Mouse (Mus musculus) liver, embryonic 11.5 days (tissue): Measurements from ENCODE around the gene Rxfp2. TPM values are rescaled to one million over a fixed set of nuclear protein-coding genes. Genes with fewer than 3 reads are reported as not detected.
A peak's percentile ranks its signal among the peaks of the same experiment; 100 is the strongest.

Experiments used
- ATAC-seq: fragments of 200-750 bp; cut with Nextera tagmentation; replicated peaks from 2 replicates; pipeline ENCODE4 v1.8.0; 2017; ENCODE audit warnings: moderate number of reproducible peaks, mild to moderate bottlenecking, moderate TSS enrichment, moderate library complexity; ENCODE audit not compliant: low FRiP score
- DNase-seq: peaks from one replicate; pipeline ENCODE4 v3.0.0-alpha.2; 2017; ENCODE audit warnings: low spot score
- H3K27ac ChIP-seq: fragments of 300-500 bp; sonication (generic); 2 replicates; pipeline ENCODE4 v1.5.1; 2014; ENCODE audit warnings: mild to moderate bottlenecking, low read depth, low read length, control low read depth
- H3K27me3 ChIP-seq: fragments of 300-500 bp; sonication (generic); replicated peaks from 2 replicates; pipeline ENCODE4 v1.6.1; 2014; ENCODE audit warnings: low read length, mixed read lengths; ENCODE audit not compliant: control insufficient read depth, insufficient read depth
- H3K36me3 ChIP-seq: fragments of 300-500 bp; sonication (generic); 2 replicates; pipeline ENCODE4 v1.6.1; 2014; ENCODE audit warnings: mild to moderate bottlenecking, low read length, moderate library complexity, mixed read lengths; ENCODE audit not compliant: control insufficient read depth, insufficient read depth
- H3K4me1 ChIP-seq: fragments of 300-500 bp; sonication (generic); replicated peaks from 2 replicates; pipeline ENCODE4 v1.6.1; 2014; ENCODE audit warnings: low read length, mixed read lengths; ENCODE audit not compliant: control insufficient read depth, insufficient read depth
- H3K4me2 ChIP-seq: fragments of 300-500 bp; sonication (generic); 2 replicates; pipeline ENCODE4 v1.6.1; 2014; ENCODE audit warnings: mild to moderate bottlenecking, control low read depth, moderate library complexity
- H3K4me3 ChIP-seq: fragments of 300-500 bp; sonication (generic); 2 replicates; pipeline ENCODE4 v1.5.1; 2014; ENCODE audit warnings: low read depth, low read length, control low read depth
- H3K9ac ChIP-seq: fragments of 300-500 bp; sonication (generic); 2 replicates; pipeline ENCODE4 v1.6.1; 2014; ENCODE audit warnings: low read depth, low read length, control low read depth
- H3K9me3 ChIP-seq: fragments of 300-500 bp; sonication (generic); 2 replicates; pipeline ENCODE4 v1.6.1; 2016; ENCODE audit warnings: low read length, inconsistent platforms, mixed read lengths; ENCODE audit not compliant: control insufficient read depth
- WGBS: fragments of 180-500 bp; shearing (Covaris S2); extraction: QIAGEN DNeasy Blood & Tissue Kit; methylation state at CpG from one replicate; pipeline ENCODE4 v1.1.7; 2014; 5-methylcytosine and 5-hydroxymethylcytosine counted together
- polyA plus RNA-seq: library from polyadenylated mRNA; unstranded; fragments of >200 nt; fragmentation: Nextera tagmentation; extraction: Ambion mirVana; gene quantifications from 2 replicates; pipeline ENCODE4 v1.2.1, GENCODE M21; 2014

Gene Rxfp2
- polyA plus RNA-seq, 1 experiment from 2014 or later, result 1.0 TPM

DNA sequence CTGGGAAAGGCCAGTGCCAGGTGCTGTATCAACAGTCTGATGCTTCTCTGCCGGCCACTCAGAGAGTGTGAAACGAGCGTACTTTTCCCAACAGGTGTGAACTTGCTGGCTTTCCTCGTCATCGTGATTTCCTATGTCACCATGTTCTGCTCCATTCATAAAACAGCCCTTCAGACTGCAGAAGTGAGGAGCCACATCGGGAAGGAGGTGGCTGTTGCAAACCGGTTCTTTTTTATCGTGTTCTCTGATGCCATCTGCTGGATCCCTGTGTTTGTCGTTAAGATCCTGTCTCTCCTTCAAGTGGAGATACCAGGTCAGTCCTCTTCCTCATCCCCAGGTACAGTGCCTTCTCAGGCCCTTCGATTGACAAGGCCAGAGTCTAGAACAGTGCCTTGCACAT is 51.6 kb downstream of the Rxfp2 start:
- ATAC-seq, result no peak

DNA sequence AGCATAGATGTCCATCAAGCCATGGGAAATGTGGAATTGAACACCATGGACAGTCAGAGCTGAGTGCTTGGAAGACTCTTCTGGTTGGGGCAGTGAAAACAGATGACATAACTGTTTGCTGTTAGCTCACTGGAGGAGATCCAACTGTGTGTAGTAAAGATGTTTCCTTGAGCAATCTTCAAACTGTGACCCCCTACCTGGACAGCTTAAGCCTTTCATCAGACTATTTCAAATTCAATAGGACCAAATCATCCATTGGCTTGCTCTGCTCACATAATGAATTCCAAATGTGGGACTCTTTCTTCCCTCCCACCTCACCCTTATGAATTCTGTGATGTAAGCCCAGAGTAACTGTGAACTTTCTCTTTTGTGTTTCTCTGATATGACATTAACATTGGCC is 53.3 kb downstream of the Rxfp2 start:
- H3K4me3 ChIP-seq, result no peak overlapping the region
- no peak overlapping the region for H3K27ac ChIP-seq
- no peaks in the 10 kb centered on the region for H3K27me3 ChIP-seq
- H3K4me1 ChIP-seq, result no peaks in the 10 kb centered on the region
- no peaks in the 10 kb centered on the region for H3K36me3 ChIP-seq
- no peak for ATAC-seq
- H3K4me2 ChIP-seq, result no peak overlapping the region
- no peaks in the 10 kb centered on the region for H3K9me3 ChIP-seq
- H3K9ac ChIP-seq, result no peak overlapping the region
- DNase-seq, result no peak

More for the DNA sequence above, 51.6 kb downstream of the Rxfp2 start:
- H3K4me2 ChIP-seq, result no peak overlapping the region
- H3K4me1 ChIP-seq, result no peaks in the 10 kb centered on the region
- H3K27me3 ChIP-seq, result no peaks in the 10 kb centered on the region
- H3K9ac ChIP-seq, result no peak overlapping the region
- no peak for DNase-seq
- no peaks in the 10 kb centered on the region for H3K36me3 ChIP-seq
- 25% methylated on average over 10 of the region's 10 CpGs for WGBS
- H3K4me3 ChIP-seq, result no peak overlapping the region
- H3K27ac ChIP-seq, result no peak overlapping the region
- H3K9me3 ChIP-seq, result no peaks in the 10 kb centered on the region

DNA sequence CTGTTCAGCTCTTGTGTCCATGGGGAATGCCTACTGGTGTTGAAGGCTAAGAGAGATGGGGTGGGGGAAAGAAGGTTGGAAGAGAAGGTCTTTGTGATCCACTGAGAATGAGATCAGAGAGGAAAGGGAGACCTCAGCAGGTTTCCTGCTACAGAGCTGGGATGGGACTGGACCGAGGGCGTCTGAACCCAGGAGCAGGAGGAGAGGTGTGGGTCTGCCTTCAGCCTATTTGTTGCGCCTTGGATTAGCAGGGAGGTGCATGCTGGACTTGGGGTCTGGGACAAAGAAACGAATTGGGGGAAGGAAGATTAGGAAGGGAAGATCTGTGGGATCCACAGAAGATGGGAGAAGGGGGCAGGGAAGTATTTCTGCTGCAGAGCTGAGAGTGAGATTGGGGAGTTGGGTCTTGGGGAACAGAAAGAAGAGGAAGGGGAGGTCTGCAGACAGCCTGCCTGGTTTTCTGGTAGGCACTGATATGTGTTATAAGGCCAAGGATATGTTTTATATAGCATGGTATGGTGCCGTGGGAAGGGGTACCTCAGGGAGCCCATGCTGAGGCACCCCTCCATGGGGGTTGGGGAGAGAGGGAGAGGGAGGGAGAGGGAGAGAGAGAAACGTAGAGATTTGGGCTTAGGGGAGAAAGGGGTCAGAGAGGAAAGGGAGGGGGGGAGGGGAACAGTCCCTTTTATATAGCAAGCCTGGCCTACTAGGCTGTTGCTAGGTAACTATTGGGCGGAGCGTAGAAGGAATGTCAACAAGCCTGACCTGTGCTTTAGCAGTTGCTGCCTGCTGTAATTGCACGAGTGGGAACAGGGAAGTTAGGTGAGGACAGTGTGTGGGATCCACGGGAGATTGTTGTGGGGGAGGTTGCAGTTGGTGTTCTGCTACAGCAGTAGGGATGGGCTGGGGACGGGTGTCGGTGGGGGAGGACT is 61.7 kb downstream of the Rxfp2 start:
- H3K9me3 ChIP-seq, result no peaks in the 10 kb centered on the region
- H3K4me1 ChIP-seq, result no peaks in the 10 kb centered on the region
- no peak overlapping the region for H3K9ac ChIP-seq
- 29% methylated on average over 12 of the region's 12 CpGs for WGBS
- no peak; the same call in 1 of the 2 replicates for ATAC-seq
- no peak overlapping the region for H3K27ac ChIP-seq
- no peak overlapping the region for H3K4me3 ChIP-seq
- no peaks in the 10 kb centered on the region for H3K27me3 ChIP-seq
- peak; percentile 40 for DNase-seq
- H3K36me3 ChIP-seq, result no peaks in the 10 kb centered on the region
- peak overlapping the region; percentile 29; the same call in 1 of the 2 replicates for H3K4me2 ChIP-seq

DNA sequence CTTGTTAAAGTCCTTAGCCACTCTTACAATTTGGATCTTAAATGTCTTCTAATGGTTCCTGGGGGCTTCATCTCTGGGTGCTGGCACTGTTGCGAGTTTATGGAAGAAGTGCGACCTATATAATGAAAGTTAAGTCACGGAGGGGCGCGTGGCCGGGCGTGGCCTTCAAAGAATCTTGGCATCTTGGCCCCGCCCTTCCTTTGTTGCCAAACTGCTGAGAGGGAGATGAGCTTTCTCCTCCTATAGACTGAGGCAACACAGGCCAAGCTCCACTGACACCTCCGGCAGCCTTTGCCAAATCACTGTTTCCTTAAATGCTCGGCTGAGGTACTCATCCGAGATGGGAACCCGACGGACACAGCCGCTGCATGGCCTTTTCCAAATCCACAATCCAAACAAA is 64.2 kb downstream of the Rxfp2 start:
- Histone ChIP-seq H3K9me3 (no peaks in the 10 kb centered on the region), H3K27me3 (no peaks in the 10 kb centered on the region), H3K27ac (no peak overlapping the region), H3K4me3 (no peak overlapping the region), H3K9ac (no peak overlapping the region), H3K36me3 (no peaks in the 10 kb centered on the region), H3K4me1 (no peaks in the 10 kb centered on the region), H3K4me2 (no peak overlapping the region)
- 74% methylated on average over 14 of the region's 14 CpGs for WGBS
- DNase-seq, result no peak
- no peak for ATAC-seq

DNA sequence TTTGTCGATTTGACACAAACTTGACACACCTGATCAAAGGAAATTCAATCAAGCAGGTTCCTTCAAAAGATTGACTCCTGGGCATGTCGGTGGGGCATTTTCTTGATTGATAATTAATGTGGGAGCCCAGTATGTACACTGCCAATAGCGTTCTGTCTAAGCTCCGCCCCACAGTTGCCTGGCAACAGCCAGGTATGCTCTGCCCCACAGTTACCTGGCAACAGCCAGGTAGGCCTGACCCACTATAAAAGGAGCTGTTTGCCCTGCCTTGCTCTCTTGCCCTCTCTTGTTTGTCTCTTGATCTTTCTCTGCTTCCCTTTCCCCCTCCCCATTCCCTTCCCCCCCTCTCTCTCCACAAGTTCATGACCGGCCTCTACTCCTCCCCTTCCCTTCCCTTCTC is 64.7 kb downstream of the Rxfp2 start:
- no peaks in the 10 kb centered on the region for H3K4me1 ChIP-seq
- H3K27ac ChIP-seq, result no peak overlapping the region
- H3K4me2 ChIP-seq, result no peak overlapping the region
- no peak for DNase-seq
- no peak overlapping the region for H3K9ac ChIP-seq
- no peaks in the 10 kb centered on the region for H3K27me3 ChIP-seq
- no peak for ATAC-seq
- H3K4me3 ChIP-seq, result no peak overlapping the region
- WGBS, result 48% methylated on average over 5 of the region's 5 CpGs
- no peaks in the 10 kb centered on the region for H3K9me3 ChIP-seq
- no peaks in the 10 kb centered on the region for H3K36me3 ChIP-seq

DNA sequence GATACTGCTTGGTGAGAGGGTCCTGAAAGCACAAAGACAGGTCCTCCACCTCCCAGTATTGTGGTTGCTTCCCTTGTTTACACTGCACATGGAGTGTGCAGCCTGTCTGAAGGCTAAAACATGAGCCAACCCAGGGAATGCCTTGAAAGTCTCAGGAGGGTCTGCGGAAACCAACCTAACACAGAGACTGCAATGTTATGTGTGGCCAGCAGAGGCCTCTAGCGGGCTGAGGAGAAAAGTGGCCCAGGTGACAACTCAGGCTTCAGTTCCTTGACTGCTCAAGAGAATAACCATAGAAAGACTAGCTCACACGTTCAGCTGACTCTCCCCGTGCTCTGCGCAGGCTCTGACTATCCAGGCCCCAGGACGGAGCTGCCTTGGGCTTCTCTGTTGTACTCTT is 79.1 kb downstream of the Rxfp2 start:
- no peaks in the 10 kb centered on the region for H3K9me3 ChIP-seq
- H3K4me1 ChIP-seq, result no peaks in the 10 kb centered on the region
- no peak overlapping the region for H3K4me3 ChIP-seq
- H3K36me3 ChIP-seq, result no peaks in the 10 kb centered on the region
- peaks cover 3% of the 10 kb centered on the region; the same call in 1 of the 2 replicates for H3K27me3 ChIP-seq
- no peak overlapping the region for H3K9ac ChIP-seq
- no peak overlapping the region for H3K27ac ChIP-seq
- no peak for DNase-seq
- no peak overlapping the region for H3K4me2 ChIP-seq
- WGBS, result 11% methylated on average over 6 of the region's 6 CpGs
- ATAC-seq, result peak; percentile 29; the same call in 1 of the 2 replicates

DNA sequence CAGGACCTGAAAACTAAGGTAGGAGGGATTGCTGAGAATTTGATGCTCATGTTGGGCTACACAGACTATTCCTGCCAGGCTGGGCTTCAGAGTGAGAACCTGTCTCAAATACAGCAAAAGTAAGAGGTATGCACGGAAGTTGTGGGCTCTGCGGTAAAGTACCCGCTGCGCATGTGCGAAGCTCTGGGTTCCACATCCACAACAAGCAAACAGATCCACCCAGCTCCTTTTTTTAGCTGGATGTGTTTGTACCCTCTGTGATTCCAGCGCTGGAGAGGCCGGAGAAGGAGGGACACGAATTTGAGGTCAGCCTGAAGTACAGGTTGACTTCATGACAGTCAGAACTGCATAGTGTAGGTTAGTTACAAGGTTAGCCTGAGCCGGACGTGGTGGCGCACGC is 80.3 kb downstream of the Rxfp2 start:
- Histone ChIP-seq H3K9me3 (no peaks in the 10 kb centered on the region), H3K4me3 (no peak overlapping the region), H3K27ac (no peak overlapping the region), H3K4me2 (no peak overlapping the region), H3K4me1 (no peaks in the 10 kb centered on the region), H3K27me3 (peaks cover 3% of the 10 kb centered on the region; the same call in 1 of the 2 replicates), H3K36me3 (no peaks in the 10 kb centered on the region), H3K9ac (no peak overlapping the region)
- ATAC-seq (no peak), DNase-seq (no peak)
- WGBS, result 86% methylated on average over 12 of the region's 12 CpGs

DNA sequence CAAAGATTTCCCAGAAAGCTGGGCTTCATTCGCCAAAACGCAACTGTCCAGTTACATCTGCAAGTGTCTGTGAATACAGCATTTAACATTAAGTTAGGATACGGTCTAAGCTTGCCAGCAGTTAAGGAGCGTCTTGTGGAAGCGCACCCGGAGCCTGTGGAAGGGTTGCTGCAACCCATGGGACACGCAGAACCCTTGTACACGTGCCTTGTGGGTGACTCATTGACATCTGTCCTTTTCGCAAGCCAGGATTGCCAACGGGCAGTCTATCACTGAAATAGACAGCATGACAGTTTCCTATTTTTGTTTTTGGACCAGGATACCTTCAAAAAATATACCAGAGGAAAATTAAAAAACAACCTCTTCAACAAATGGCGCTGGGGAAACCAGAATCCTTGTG is 83.3 kb downstream of the Rxfp2 start:
- H3K9me3 ChIP-seq, result no peaks in the 10 kb centered on the region
- WGBS, result 76% methylated on average over 11 of the region's 11 CpGs
- no peaks in the 10 kb centered on the region for H3K4me1 ChIP-seq
- H3K27me3 ChIP-seq, result peaks cover 3% of the 10 kb centered on the region; the same call in 1 of the 2 replicates
- no peak overlapping the region for H3K4me3 ChIP-seq
- no peak overlapping the region for H3K27ac ChIP-seq
- no peak overlapping the region for H3K9ac ChIP-seq
- no peak for ATAC-seq
- no peak overlapping the region for H3K4me2 ChIP-seq
- no peak for DNase-seq
- no peaks in the 10 kb centered on the region for H3K36me3 ChIP-seq

DNA sequence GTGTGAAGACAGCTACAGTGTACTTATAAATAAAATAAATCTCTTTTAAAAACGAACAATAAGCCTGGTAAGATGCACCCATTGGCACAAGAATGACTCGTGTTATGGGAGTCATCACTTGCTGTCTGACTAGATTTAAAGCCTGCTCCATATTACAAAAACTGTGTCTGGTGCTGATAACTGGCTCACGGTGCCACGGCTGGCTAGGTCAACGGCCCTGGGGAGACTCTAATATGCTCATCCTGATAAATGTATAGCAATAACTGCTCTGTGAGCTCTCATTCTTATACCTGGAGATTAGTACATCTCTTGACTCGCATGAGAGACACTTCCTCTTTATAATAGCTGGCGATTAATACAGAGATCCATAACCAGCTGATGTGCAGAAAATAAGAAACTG is 87.9 kb downstream of the Rxfp2 start:
- no peaks in the 10 kb centered on the region for H3K27me3 ChIP-seq
- DNase-seq (no peak), ATAC-seq (no peak)
- H3K36me3 ChIP-seq, result no peaks in the 10 kb centered on the region
- H3K4me2 ChIP-seq, result no peak overlapping the region
- H3K27ac ChIP-seq, result no peak overlapping the region
- H3K4me1 ChIP-seq, result no peaks in the 10 kb centered on the region
- no peaks in the 10 kb centered on the region; the same call in 1 of the 2 replicates for H3K9me3 ChIP-seq
- no peak overlapping the region for H3K9ac ChIP-seq
- H3K4me3 ChIP-seq, result no peak overlapping the region
- WGBS, result 84% methylated on average over 7 of the region's 7 CpGs
